Mouse (Mus musculus) forelimb bud, embryonic 11.5 days (tissue): ENCODE data around the gene Htra3.

ENCODE experiments used
- DNase-seq: peaks from one replicate; pipeline ENCODE4 v3.0.0-alpha.2; 2012; ENCODE audit warnings: low read depth, low spot score

Htra3 gene

DNA sequence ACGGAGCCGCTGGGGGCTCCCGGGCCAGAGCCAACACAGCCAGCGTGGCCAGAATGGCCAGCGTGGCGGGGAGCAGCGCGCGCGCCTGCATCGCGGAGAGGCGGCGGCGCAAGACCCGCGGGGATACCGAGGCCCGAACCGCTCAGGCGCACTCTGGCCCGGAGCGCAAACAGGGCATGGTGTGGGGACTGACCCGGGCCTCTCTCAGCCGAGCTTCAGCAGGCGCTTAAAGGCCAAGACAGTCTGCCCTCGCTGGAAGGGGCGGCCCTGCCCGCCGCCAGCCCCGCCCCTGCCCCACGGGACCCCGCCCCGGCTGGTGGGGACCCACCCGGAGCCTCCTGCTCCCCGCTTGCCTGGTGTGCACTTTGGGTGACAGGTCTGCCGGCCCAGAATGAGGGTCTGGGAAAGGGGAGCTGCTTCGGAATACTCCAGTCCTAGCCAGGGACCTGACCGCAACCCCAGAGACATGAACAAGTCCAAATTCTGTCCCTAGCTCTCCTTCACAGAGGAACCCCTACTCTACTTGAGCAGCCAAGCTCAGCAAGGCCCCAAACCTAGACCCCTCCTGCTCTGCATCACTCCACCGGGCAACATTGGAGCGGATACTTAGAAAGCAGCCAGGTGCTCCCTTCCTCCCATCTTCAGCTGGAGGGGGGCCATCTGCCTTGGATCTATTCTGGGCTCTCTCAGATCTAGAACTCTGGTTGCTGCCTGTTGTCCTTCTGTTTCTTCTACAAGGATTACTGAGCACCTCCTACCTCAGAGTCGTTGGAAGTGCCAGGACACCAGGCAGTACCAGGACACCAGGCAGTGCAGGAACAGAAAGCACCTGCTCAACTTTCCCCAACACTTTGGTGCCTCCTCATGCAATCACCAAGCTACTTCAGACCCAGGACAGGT is at the start of gene Htra3:
Gene Htra3 (minus strand): TSS at position 527 of the 900 bp plus-strand sequence.
- DNase-seq = no peak

DNA sequence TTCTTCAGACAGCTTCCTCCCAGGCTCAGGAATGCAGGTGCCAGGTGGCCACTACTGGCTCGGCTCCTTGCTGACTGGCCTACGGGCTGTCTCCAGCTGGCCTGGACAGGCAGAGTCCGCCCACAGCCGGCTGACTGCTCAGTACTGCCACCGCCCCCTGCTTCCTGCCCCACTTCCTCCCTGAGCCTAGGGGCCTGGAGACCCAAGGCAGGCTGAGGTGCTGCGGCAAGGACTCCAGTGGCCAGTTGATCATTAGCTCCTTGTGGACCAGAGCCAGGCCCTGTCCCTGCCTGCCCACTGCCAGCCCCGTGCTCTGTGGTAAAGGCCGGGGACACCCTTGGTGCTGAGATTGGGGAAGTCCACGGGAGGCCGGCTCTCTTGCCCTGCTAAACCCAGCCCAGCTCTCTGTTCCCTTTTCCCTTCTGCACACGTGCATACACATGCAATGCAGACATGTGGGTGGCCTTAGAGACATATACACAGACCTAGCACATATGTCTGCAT is 49.4 kb upstream of the Htra3 start:
- peak; percentile 45 for DNase-seq

DNA sequence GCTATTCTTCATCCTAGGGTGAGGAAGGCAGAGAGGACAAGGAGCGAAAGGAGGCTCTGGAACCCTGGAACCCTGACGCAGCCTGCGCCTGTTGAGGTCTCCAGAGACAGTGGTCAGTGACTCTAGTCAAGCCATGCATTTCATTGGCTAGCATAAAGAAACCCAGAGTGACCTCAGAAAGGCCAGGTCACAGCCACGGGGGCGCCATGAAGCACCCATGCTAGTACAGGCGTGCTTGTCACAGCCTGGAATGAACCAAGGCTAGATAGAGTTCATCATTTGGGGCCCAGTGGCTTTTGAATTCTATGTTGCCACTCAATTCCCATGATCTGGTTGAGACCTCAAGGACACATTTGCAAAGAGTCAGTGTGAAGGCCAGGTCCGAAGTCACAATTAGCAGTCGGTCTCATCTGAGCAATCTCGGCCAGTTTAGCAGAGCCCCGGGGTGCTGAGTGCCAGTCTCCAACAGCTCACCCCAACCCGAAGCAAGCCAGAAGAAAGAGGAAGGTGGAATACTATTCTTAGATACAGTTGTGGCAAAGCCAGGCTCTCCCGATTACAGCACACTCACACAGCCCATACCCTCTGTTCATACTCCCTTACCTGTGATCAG is 48.9 kb upstream of the Htra3 start:
- no peak for DNase-seq

DNA sequence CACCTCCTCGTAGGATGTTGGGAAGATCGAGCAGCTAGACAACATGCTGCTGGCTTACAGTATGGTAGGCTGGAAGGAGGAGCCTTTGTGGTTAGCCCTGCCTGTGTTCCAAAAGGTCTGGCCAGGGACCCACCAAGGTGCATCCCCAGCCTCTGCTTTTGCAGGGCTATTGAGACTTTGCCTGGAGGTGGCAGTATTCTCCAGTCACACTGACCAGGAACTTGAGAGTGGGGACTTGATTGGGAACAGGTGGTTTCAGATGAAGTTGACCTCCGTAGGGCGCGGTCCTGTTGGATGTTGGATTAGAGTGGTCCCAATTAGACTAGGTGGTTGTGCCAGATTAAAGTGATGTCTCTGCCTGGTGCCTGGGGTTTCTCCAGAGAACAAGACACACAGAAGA is 47.9 kb upstream of the Htra3 start:
- no peak for DNase-seq

DNA sequence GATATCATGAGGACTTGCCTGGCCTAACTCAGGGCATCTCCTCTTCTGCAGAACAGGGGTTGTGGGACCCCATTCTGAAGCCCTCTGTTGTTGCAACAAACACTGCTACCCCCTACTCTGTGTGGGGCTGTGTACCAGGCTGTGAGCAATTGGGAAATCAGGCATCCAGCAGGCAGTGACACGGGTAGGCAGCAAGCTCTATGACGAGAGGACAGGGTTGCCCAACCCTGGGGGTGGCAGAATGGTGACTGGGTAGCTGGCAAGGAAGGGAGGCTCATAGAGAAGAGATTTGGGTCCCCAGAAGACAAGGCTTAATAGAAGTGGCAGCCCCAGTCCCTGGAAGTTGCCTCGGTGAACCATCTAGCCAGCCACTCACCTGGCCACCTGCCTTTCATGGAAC is 46.3 kb upstream of the Htra3 start:
- DNase-seq = no peak

DNA sequence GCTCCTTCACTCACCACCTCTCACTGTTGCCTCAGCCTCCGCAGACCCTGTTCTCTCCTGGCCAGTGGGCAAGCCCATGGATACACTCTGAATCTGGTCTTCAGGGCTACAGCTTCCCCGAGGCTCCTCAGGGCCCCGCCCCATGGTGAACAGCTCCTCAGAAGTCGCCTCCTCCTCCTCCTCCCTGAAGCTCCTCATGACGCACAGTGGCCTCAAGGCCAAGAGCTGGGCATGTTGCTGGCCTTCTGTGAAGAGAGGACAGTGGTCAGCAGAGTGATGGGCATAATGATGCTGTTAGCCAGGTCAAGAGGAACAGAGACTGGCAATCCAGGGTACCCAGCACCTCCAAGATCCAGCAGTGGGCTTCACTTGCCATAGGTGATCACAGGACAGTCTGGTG is 44.3 kb upstream of the Htra3 start:
- no peak for DNase-seq

DNA sequence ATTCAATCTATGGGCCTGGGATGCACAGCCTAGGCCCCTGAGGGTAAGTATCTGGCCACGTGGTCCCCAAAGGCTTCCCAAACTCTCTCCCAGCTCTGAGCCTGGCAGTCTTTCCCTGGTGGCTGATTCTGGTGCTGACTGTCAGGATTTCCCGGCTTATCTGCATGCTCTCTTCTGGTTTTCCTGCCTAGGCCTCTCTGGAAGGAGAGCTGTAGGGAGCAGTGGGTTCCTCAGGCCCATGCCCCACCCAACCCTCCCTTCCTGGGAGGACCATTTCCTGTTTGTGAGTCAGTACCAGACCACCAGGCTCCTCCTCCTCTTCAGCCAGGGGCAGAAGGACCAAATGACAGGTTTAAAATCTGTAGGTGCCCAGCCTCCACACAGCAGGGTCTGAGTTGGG is 43.1 kb upstream of the Htra3 start:
- no peak for DNase-seq

DNA sequence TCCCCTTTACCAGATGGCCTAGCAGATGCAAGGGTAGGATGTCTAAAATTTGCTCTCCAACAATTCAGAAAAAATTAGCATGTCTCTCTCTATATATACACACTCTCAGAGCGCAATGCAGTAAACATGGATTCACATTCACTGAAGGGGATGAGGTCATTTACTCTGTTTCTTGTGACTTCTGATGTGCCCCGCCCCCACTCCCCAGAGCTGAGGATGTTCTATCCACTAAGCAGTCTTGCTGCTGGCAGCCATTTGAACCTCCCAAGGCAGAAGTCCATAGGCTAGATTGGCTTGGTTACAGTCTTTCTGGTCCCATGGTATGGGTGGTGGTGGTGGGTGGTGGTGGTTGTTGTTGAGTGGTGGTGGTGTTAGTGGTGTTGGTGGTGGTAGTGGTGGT is 42.4 kb upstream of the Htra3 start:
- DNase-seq = no peak

DNA sequence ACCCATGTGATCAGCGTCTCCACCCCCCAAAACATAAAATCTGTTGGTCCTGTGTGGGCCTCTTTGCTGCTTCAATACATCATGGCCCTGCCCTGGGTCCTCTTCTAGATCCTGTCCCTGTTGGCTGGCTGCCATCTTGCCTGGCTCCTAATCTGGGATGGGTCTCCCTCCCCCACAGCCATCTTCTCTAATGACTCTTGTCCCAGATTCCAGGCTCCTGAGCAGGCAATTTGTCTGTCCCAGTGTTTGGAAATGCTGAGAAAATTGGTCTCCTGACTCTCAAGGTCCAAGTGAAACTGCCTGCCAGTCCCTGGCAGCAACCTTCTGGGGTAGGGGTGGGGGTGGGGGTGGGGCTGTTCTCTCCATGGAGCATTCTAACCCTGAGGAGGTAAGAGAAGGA is 40.3 kb upstream of the Htra3 start:
- no peak for DNase-seq

DNA sequence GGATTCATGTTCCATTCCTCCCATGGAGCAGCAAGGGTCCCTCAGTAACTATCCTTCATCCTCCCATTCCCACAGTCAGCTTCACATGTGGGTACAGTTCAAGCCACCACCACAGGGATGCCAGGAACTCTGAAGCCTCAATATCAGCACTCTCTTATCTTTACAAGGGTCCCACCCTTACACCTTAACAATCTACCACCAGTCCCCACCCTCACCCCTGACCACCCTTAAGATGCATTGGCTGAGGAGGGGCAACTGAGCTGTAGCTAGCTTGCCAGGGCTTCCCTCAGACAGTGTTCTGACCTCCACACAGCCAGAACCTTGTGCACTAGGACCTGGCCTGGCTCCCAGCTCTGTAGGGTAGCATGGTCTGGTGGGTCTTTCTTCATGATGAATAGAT is 39.8 kb upstream of the Htra3 start:
- no peak for DNase-seq

DNA sequence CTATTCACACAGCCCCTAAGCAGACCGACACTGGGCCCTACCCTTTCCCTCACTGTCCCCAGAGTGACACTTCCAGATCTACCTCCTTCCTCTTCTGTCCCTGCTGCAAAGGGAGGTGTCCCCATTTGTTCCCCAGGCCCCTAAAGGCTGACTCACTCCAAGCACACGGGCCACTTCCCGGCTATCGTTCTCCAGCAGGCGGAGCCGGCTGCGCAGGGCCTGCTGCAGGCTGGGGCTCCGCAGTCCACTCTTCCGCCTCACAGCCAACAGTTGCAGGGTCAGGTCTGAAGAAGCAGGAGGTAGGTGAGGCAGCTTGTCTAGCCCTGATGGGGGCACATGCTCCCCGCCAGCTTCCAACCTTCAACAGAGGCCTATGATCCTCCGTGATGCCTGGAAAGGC is 39.2 kb upstream of the Htra3 start:
- no peak for DNase-seq

DNA sequence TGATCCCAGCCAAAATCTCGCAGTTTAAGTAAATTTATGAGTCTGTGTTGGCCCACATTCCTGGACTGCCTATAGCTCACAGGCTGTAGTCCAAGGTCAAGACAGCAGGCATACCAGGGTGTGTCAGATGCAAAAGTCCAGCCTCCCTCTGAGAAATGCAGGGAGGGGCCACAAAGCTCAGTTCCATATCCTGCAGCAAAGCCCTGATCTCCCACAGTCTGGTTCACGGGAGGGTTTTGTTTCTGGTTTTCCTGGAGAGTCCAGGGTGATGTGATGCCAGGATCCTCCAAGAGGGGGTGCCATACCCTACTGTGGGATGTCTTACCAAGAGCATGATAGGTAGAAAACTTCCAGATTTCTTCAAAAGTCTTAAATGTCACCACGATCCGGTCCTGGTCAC is 38.4 kb upstream of the Htra3 start:
- peak; percentile 28 for DNase-seq

DNA sequence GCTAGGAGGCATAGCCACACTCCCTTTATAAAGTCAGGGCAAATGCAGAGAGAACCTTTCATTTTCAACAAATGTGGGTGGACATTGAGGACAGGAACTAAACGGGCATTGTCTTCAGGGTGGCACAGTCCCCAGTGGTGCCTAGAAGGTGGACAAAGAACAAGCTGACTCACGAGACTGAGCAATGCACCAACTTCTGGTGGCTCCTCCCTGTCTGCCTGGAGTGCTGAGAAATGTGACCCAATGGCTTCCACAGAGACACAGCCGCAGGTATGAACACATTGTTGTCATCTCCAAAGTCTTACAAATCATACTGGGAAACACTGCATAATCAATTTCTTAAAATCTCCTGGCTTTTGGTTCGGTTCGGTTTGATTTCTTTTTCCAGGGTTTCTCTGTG is 37.9 kb upstream of the Htra3 start:
- no peak for DNase-seq

DNA sequence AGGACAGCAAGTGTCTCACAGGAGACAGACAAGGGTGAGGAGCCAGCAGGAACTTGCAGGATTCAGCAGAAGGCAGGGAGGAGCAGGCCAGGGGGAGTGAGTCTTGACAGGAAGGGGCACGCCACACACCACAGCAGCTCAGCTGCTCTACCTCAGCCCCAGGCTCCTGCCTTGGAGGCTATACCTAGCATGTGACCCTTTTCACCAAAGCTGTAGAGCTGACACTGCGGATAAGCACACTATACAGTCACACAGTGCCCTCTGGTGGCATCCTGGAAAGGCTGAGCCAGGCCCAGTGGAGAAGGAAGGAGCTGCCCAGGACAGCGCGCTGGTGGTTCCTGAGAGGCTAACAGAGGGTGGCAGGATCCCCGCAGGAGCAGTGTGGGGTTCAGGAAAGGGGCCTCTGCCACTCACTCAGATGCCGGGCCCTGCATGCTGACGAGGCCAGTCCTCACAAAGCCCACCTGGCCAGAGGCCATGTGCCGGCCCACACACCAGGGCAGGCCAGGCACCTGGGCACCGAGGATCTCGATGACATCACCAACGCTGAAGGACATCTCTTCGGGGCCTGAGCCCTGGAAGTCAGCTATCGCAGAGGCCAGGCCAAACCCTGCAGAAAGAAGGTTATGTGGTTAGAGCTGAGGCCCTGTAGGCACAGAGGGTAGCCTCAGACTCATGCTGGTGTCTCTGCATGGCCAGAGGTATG is 34.2 kb upstream of the Htra3 start:
- peak; percentile 85 for DNase-seq

DNA sequence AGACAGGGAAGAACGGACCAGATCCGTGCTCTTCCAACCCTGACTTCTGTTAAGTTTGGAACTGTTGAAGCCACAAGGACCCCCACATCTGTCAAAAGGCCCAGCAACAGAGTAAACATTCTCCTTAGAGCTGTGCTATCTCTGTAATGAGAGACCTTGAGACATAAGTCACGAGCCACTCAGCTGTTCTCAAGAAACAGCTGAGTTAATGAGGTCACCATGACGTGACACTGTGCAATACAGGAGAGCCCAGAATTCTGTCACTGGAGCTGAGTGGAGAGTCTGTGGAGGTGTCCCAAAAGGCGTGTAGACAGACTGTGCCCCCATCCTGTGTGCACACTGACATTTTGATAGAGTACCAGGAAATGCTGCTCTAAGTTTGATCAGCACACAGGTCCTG is 32.9 kb upstream of the Htra3 start:
- DNase-seq = no peak

DNA sequence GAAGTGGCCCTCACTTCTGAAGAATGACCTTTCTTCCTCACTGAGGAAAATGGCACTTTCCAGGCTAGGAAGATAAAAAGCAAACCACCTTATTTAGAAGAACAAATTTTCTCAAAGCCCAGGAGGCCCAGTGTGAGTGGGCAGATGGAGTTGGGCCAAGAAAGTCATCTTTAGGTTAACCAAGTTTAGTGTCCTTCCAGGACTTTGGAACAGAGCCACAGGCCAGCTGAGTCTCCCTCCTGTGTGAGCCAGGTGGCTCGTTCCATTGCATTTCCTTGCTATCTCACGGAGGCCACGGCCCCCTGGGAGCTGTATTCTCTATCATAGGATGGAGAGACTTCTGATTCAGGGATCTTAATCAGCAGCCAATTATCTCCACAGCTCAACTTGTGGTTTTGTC is 31.3 kb upstream of the Htra3 start:
- no peak for DNase-seq

DNA sequence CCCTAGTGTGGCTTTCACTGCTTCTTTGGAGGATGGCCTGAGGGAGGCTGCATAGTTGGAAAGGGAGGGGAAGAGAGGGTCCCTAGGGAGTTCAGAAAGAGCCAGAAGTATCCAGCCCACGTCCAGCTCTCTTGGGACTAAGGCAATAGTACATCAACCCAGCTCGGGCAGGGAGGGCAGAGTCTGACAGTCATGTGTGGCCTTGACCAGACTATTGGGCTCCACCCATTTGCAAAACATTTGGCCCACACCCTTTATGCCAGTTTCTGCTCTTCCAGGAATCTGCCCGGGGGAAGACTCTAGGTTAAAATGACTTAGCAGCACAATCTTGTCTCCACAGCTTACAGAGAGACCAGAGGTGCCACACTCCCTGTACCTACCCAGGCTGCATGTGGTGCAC is 30.9 kb upstream of the Htra3 start:
- no peak for DNase-seq

DNA sequence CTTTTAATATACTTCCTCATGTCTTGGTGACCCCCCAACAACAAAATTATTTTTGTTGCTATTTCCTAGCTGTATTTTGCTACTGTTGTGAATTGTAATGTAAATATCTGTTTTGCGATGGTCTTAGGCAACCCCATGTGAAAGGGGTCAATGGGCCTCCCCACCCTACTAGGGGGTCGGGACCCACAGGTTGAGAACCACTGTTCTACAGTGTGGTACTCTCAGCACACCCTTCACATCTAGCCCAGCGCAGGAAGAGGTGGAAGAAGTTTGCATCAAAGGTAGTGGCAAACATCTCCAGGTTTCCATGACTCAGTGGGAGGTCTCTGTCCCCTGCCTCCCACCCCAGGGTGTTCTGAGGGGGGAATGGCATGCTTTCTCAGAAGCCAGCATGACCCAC is 25.8 kb upstream of the Htra3 start:
- no peak for DNase-seq

DNA sequence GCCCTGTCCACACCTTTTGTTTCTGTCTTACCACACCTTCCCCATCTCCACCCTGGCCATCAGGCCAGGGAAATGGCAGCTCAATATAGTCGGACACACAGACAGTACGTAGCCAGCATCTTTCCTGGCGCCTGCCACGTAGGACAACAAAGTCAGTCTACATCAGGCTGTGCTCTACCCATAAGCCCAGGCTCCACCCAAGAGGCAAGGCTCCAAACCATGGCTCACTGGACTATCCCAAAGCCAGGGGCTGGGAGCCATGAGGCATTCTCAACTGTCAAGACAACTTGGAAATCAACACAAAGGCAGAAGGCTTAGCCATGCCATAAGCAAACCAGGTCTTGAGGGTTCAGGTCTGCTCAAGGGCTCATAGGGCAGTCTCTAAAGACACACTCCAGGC is 24.2 kb upstream of the Htra3 start:
- DNase-seq = no peak

DNA sequence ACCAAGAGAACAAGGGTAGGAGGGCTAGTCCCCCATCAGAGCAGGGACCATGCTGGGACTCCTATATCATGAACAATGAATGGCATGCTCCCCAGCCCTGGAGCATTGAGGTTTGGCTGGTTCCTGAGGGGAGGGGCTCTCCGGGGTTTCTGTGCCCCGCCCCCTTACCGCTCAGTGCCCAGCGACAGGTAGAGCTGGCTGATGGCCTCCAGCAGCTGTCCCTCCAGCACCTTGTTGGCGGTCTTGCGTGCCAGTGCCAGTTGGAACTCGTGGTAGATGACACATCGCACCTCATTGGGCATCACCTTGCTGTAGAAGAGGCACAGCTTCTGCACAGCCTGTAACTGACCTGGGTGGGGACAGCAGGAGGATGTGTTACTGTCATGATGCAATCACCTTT is 23.6 kb upstream of the Htra3 start:
- DNase-seq = no peak

DNA sequence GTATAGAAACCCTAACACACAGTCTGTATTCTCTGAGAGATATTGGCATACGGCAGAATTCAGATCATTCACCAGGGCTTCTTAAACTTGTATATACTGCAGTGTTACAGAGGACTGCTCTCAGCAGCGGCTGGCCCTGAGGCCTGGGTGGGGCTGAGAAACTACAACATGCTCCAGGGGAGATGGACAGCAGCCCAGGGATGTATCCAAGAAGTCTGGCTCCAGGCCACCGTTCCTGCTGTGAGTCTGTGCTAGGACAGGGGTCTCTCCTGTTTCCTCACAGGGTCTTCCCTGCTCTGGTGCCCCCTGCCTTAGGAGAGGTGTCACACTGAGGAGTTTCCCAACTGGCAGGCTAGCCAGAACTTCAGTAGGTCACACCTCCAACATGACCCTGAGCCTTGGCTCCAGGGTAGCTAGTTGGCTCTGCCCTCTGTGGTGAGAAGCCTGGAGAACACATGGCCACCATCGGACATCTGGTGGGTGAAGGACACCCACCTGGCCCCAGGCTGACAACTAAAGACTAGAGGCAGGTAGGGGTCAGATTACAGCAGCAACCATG is 23.1 kb upstream of the Htra3 start:
- no peak for DNase-seq

DNA sequence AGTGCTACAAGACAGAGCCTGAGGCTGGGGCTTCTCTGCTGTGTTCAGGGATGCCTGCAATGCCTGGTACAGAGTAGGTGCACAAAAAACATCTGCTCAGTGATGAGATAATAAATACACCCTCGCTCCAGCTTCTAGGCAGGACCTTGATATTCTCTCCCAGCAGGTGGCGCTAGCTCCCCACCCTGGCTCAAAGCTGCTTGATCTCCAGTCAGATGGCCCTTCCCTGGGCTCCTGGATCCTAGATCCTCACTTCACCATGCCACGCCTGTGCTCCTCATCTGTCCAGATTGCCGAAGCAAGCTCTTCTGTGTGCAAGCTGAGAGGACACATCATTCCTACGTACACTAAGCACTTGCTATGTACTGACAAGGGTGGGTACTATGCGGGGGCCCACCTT is 21.5 kb upstream of the Htra3 start:
- DNase-seq = peak; percentile 68
